Mouse (Mus musculus): ENCODE measurements around the gene Shank3. TPM values are rescaled to one million over a fixed set of nuclear protein-coding genes. Genes with fewer than 3 reads are reported as not detected.
A peak's percentile ranks its signal among the peaks of the same experiment; 100 is the strongest.

Gene Shank3
- total RNA-seq, 2 experiments from 2014 or later = 0.61 TPM; not detected in 1

- ATAC-seq (replicated peaks; ENCODE audit: low FRiP score, poor library complexity, severe bottlenecking) = no peak
Measured at GRCm38 (mm10) chr15:89522566-89523282, 23.3 kb downstream of the Shank3 start.

DNA sequence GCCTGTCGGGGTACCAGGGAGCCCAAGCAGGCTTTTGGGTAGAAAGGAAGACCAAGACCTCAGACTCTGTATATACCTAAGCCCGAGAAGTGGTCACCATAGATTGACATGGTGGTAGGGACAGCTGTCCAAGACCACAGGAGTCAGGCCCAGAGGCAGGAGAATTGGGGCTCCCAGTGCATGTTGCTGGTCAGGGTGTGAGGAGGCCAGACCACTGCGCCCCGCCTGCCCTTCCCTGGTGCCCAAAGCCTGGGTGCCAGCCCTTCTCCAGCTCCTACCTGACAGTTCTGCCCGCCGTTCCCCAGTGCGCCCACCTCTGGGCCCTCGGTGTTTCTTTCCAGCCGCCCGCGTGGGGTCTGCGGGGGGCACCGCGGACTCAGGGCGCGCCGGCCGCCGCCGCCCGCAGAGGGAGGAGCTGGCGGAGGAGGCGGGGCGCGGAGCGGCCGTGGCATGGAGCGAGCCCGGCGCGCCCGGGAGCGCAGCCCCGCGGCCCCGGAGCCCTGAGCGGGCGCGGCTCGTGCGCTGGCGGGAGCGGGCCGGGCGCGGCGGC is 23.9 kb downstream of the Shank3 start:
- no peak for ATAC-seq (replicated peaks; ENCODE audit: low FRiP score, poor library complexity, severe bottlenecking)

DNA sequence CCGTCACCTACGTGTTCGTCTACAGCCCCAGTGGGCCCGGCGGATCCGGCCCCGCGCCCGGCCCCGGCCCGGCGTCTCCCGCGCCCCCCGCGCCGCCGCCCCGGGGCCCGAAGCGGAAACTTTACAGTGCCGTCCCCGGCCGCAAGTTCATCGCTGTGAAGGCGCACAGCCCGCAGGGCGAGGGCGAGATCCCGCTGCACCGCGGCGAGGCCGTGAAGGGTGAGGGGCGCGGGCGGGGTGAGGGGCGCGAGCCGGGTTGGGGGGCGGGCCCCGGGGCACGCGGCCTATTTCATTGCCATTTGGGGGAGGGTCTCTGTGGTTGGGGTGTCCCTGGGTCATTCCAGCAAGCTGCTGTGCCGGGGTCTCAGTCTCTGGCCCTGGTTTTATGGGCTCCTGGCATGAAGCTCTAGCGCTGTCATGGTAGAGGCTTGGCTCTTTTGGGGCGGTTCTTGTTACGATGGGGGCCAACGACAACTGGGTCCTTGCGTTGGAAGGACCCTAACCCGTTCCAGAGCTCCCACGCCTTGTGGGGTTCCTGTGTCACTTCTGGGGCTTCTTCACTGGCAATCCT is 24.7 kb downstream of the Shank3 start:
- no peak for ATAC-seq (replicated peaks; ENCODE audit: low FRiP score, poor library complexity, severe bottlenecking)

GRCm38 (mm10) chr15:89524611-89525415 is 25.4 kb downstream of the Shank3 start:
- ATAC-seq (replicated peaks; ENCODE audit: low FRiP score, poor library complexity, severe bottlenecking) = no peak

DNA sequence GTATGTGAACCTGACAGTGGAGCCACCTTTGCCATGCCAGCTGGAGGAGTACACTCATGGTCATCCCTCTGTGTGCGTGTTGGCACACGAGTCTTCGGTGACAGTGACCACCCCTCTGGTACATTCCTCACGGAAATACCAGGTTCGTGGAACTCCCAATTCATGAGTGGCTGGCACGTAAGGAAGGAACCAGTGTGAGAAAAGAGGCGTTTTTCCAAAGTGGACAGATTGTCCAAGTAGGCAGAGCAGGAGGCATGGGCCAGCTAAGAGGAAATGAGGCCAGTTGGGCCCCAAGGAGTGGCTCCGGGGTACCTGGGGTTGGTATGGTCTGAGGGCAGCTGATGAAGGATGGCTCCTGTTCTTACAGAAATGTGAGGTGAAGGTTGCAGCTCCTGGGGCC is 26.0 kb downstream of the Shank3 start:
- no peak for ATAC-seq (replicated peaks; ENCODE audit: low FRiP score, poor library complexity, severe bottlenecking)

- ATAC-seq (replicated peaks; ENCODE audit: low FRiP score, poor library complexity, severe bottlenecking) = no peak
Measured at GRCm38 (mm10) chr15:89525896-89526295, 26.5 kb downstream of the Shank3 start.

DNA sequence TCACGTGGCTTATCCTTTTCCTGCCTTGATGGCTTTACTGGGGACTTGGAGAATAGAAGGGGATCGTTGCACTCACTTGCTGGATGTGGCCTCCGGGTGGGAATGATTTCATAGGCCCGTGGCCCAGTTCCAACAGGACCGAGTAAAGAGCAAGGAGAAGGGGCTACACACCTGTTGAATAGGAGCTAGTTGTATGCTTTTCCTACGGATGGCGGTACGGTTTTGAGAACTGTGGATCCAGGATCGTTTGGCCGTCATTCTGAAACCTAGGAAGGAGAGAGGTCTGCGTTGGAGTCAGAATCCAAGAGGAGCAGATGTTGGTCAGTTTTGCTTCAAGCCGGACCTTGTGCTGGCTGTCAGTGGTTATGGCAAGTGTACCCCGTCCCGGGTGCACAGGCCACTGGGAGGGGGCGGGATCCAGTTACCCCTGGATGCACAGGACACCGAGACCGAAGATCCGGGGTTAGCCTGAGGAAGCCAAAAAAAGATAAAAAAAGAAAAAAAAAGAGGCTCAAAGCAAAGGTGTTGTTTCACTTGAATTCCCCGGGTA is 27.4 kb downstream of the Shank3 start:
- no peak for ATAC-seq (replicated peaks; ENCODE audit: low FRiP score, poor library complexity, severe bottlenecking)

GRCm38 (mm10) chr15:89527466-89527865 is 28.0 kb downstream of the Shank3 start:
- no peak for ATAC-seq (replicated peaks; ENCODE audit: low FRiP score, poor library complexity, severe bottlenecking)

- no peak for ATAC-seq (replicated peaks; ENCODE audit: low FRiP score, poor library complexity, severe bottlenecking)
Measured at GRCm38 (mm10) chr15:89528201-89528850, 28.9 kb downstream of the Shank3 start.

DNA sequence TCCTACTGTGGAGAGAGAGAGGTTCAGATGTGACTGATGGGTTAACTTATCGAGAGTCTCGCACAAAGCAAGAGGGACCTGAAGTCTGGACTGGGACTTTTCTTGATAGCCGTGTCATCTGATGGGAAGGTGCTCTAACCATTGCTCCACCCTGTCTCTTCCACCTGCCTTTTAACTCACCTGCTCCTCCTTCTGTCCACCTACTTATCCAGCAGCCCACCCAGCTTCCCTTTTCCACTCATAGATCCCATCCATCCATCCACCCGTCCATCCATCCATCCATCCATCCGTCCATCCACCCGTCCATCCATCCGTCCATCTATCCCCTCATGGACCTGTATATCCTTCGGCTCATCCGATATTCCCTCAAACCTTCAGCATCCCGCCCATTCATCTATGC is 29.5 kb downstream of the Shank3 start:
- ATAC-seq (replicated peaks; ENCODE audit: low FRiP score, poor library complexity, severe bottlenecking) = no peak

DNA sequence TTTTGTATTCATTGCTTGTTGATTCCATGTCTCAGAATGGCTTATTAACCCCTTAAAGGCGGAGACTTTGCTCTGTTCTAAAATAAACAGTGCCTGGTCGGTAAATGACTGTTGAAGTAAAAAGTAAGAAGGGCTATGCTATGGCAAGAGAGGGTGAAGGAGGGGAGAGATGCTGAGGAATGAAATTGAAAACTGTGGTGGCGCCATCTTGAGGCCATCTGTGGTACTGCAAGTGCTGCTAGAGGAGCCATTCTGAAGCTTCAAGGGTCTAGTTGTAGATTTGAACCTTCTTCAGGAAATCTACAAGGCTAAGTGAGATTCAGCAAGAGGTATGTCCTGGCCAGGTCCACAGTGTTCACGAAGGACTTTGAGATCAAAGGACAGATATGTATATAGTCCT is 30.9 kb downstream of the Shank3 start:
- 0 out of 2 replicates have a peak, but pooled peaks have one; percentile 49 for ATAC-seq (replicated peaks; ENCODE audit: low FRiP score, poor library complexity, severe bottlenecking)

GRCm38 (mm10) chr15:89531399-89531798 is 32.0 kb downstream of the Shank3 start:
- no peak for ATAC-seq (replicated peaks; ENCODE audit: low FRiP score, poor library complexity, severe bottlenecking)

GRCm38 (mm10) chr15:89532026-89532923 is 32.9 kb downstream of the Shank3 start:
- ATAC-seq (replicated peaks; ENCODE audit: low FRiP score, poor library complexity, severe bottlenecking) = no peak

- ATAC-seq (replicated peaks; ENCODE audit: low FRiP score, poor library complexity, severe bottlenecking) = no peak
Measured at GRCm38 (mm10) chr15:89532924-89533842, 33.8 kb downstream of the Shank3 start.

GRCm38 (mm10) chr15:89533843-89534207 is 34.4 kb downstream of the Shank3 start:
- no peak for ATAC-seq (replicated peaks; ENCODE audit: low FRiP score, poor library complexity, severe bottlenecking)

GRCm38 (mm10) chr15:89544171-89544570 is 44.7 kb downstream of the Shank3 start:
- ATAC-seq (replicated peaks; ENCODE audit: low FRiP score, poor library complexity, severe bottlenecking) = no peak

DNA sequence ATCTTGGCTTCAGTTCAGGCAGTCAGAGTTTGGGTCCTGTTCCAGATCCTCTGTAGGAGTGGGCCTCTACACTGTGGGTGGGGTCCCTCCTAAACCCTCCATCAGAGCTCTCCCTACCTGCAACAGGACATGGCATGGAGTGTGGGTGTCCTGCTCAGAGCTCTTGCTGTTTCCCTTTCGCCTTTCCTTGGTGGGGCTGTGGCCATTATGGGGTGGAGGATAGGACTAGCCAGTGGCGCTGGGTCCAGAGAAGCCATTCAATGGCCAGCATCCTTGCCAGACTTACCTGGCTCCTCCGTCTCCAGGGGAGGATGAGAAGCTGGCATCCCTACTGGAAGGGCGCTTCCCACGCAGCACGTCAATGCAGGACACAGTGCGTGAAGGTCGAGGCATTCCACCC is 47.9 kb downstream of the Shank3 start:
- no peak for ATAC-seq (replicated peaks; ENCODE audit: low FRiP score, poor library complexity, severe bottlenecking)

Measured in erythroid progenitor cell, adult 5-6 weeks (primary cell).